Mouse (Mus musculus): ENCODE results near the gene Frs3.

Gene Frs3

DNA sequence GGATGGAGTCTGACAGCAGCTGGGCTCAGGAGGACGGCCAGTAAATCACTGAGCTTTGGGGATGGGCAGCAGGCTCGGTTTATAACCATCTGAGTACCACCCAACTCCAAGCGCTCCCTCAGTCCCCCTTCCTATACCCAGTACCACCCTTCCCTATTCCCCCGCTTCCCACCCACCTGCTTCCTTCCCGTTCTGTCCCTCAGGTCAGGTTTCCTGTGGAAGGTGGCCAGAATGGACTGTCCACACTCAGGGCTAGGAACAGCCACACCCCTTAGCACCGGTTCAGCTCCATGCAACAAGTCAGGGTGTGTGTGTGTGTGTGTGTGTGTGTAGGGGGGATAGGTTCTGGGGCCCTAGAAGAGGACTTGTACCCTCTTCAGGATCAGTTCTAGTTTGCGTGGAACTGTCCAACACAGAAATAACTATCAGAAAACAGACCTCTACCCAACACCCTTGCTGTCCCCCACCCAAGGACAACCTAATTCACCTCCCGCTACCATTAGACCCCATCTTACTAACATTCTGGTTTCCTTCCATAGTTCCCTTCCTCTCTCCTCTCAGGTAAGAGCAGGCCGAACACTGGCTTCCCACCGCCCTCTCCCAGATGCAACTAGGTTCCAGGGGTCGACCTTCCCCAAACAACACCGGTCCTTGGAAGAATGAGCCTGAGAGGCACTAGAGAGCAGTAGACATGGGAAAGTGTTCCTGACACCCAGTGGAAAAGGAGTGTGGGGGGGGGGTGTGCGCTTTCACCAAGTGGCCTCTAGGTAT lies 5.0 kb downstream of the Frs3 start:
- peak; percentile 55 for DNase-seq

DNA sequence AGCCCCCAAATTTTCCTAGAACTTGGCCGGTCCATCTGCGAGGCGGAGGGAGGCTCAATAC lies 5.4 kb downstream of the Frs3 start, which contains the start of gene Gm21981:
Gene Gm21981, minus strand, starts transcription at position 14 of the 61 bp plus-strand sequence.
- no peak for DNase-seq

DNA sequence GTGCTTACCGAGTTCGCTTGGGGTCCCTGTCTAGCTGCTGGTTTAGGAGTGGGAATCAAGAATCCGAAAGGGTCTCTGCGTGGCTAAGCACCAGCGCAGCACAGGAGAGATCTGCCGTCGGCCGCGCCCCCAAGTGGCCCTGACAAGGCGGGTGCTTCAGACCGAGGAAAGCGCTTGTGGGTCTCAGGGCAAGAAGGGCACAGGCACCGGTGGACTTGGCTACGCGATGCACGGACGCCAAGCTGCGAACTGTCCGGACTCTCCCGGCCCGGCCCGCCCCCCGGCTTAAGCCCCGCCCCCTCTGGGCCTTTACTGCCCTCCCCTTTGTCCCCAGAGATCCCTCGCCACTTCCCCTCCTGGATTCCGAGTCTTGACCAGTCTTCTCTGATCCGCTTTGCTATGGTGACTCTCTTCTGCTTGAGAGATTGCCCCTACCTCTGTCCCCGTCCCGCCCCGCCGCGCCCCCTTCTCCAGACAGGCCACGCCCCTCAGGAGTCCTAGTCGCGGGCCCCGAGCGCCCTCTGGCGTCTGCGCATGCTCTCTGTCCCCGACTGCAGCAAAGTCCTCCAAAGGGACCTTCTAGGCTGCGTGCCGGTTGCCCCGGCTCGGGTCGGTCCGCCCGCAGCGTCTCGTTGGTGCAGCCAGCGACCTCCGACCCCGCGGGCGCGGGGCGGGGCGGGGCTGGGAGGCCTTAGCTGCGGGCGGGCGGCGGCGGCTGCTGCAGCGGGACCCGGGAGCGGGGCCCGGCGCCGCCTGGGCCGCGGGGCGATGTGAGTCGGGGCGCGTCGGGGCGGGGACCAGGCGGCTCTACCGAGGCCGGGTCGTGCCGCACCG lies 5.9 kb downstream of the Frs3 start, which contains the start of gene Prickle4:
Gene Prickle4, minus strand, starts transcription at position 234 of the 834 bp plus-strand sequence.
- peak; percentile 99 for DNase-seq

DNA sequence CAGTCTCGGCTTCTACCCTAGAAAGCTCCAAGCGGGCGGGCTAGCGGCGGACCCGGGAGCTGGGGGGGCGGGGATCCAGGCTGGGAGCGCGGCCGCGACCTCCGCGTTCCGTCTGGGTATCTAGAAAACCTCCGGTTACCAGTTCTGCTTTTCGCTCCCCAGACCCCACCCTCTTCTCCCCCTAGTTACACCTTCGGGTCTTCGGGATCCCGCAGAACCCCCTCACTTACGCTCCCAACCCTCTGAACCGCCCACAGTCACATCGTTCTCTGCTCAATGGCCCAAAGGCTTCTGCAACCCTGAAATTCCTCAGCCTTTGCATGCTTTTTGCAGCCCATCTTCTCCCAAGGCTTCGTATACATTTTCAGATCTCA lies 6.5 kb downstream of the Frs3 start:
- no peak for DNase-seq

DNA sequence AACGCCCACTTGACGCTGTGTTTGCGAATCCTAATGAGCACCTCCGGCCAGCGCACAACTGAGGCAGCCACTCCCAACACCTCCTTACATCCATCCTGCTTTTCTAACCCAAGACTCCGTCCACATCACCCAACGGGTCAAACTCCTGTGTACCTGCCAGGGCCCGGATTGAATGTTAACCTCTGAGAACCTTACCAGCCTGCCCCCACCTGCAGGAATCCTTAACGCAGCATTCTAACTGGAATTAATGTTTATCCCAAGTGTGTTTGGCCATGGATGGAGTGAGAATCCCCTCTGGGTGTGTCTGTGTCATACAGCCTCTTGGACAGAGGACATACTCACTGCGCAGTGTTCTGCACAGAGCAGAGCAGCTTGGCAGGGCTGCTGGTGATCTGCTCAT lies 9.3 kb downstream of the Frs3 start:
- DNase-seq = peak; percentile 58

DNA sequence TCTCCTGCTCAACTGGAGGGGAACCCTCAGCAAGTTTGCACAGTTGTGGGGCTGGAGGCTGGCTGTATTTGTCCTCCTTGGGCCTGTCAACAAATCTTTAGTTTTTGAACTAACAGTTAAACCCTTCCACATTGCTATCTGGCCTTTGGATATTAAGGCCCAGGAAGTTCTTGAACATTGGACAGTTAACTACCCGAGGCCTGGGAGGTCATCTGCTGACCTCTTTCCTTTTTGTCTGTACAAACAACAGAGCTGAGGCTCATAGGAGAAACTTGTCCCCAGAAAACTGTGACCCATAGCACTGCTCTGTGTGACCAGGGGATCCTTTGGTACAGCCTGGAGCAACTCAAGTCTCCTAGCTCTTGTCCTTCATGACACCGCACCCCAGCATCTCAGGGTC lies 10.2 kb downstream of the Frs3 start:
- no peak for DNase-seq

DNA sequence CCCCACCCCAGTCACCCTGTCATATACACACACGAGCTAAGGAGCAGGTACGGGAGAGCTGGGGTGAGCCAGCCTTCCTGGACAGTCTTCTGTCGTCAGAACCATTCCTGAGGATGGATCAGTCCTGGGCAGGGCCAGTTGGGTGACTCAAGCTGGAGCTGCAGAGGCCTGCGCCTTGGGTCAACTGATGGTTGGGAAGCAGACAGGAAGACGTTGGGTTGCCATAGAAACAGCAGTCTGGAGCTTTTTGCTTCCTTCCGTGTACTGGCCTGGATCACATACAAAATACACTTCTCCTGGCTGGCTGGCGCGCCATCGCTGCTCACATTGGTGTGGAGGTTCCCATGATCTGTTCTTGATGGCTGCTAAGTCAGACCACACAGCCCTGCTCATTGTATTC lies 13.0 kb downstream of the Frs3 start:
- no peak for DNase-seq

DNA sequence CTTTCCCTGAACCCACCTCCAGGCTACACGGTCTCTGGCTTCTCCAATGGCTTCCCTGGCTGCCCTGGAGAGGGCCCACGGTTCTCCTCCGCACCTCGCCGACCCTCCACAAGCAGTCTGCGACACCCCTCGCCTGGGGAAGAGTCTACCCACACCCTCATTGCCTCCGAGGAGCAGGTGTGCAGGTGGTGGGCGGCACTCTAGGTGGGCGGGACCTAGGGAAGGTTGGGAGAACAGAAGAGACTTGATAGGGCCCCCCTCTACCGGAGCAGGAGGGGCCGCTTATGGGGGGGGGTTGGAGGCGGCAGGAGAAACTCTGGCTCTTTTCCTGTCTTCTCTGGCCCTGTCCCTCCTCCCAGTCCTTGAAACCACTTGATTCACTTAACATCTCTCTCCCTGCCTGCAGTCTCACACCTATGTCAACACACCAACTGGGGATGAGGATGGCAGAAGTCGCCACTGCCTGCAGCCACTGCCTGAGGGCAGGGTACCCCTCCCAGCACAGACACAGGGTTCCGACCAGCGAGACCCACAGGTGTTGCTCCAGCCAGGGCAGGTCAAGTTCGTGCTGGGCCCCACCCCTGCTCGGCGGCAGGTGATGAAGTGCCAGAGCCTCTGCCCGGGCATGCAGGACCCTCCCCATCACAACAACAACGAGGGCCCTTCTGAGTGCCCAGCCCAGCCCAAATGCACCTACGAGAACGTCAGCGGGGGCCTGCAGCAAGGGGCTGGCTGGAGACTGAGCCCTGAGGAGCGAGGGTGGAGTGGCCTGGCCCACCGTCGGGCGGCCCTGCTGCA lies 13.9 kb downstream of the Frs3 start:
- no peak for DNase-seq

DNA sequence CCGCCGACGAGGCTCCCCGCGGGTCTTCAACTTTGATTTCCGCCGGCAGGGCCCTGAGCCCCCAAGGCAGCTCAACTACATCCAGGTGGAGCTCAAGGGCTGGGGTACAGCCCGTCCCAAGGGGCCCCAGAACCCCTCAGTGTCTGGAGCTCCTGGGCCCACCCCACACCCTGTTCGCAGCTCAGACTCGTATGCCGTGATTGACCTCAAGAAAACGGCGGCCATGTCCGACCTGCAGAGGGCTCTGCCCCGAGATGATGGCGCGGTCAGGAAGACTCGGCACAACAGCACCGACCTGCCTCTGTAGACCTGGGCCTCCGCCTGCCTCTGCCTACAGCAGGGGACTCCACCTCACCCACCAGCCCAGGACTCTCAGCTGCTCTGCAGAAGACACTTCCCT lies 14.7 kb downstream of the Frs3 start:
- DNase-seq = no peak

DNA sequence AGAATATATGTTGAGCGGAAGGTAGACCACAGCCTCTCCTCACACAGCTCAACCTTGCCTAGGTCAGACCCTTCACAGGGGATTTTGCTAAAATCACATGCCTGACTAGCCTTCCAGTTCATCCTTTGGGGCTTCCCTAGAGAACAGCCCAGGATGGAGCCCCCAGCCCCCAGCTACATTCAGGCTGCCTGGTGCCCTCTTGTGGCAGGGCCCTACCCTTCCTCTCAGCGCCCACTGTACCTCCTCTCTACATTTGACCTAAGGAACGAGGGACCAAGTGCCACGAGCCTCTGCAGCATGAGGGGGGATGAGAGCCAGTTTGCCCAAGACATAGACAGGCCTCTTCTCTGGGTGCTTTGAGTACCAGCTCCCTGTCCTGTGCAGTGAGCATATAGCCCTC lies 15.9 kb downstream of the Frs3 start:
- DNase-seq = no peak

DNA sequence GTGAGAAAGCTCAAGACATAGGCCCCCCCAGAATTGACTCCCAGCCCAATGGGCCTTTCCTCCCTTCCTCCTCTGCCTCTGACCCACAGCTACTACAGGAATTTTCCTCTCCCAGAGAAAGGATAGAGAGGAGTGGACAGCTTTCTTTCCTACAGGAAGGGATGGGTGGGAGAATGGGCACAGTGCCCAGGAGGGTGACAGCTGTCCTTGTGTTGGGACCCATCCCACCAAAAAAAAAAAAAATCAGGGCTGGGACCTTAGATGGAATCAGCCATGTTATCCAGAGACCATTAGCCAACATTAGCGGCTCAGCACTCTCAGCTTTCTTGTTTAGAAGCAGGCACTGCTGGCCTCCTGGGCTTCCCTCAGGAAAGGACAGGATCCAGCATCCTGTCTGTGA lies 17.4 kb downstream of the Frs3 start:
- DNase-seq = peak; percentile 73

DNA sequence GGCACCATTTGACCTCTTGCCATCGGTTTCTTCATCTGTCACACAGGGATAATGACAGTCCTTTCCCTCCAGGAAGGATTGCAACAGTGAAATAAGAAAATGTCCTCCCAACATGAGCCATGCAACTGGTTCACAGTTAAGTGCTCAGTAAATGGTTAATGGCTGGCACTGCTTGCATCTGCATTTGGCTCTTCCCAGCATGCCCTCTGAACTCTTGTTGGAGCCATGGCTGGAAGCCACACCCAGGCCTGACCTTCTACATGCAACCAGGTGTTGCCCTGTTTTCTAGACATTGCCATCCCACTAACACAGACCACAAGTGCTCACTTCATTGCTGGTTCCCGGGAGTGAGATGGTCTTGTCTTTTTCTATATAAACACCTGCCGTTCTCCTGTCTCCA lies 19.1 kb downstream of the Frs3 start:
- DNase-seq = no peak

DNA sequence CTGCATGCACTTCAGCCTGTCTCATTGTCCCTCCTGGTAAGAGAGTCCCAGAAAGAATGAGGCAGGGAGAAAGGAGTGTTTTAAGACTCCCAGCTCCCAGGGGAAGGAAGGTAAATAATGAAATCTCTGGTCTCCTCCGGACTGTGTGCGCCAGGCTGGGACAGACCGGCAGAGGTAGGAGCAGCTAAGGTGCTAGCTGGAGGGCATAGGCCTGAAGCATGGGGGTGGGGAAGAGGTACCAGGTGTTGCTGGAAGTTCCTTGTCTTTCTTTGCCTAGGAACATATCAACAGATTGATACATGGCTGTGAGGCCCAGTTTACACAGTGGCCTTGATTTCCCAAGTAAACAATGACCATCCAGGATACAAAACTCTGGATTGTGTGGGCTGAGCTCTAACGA lies 20.1 kb downstream of the Frs3 start:
- DNase-seq = no peak

DNA sequence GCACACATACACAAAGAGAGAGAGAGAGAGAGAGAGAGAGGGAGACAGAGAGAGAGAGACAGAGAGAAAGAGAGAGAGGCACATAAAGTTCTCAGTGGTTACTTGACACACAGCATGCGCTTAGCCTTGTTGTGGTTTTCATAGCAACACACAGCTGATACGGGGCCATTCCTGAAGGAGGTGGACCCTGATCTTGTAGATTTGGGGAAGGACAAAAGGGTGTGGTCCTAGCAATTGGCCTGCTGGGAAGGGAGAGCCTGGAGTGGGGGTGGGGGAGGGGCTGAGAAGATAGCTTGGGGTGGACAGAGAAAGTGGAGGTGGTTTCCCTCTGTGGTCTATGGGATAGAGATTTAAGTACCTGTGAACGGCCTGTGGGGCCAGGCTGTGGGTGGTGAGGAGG lies 21.2 kb downstream of the Frs3 start:
- DNase-seq = no peak

DNA sequence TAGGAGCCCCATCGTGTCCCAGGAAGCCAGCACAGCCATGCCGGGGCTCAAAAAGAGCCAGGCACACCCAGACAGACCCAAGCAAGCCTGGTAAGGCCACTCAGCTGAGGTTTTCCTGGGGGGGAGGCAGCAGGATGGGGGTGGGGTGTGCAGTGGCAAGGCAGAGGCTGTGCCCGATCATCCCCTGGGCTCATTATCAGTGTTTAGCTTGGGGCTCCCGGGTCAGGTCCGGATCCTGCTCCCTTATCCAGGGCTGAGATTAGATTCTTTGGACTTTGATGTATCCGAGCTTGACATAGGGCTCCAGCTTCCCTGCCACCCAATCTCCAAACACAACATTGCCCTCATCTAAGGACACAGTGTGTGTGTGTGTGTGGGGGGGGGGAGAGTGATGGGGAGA lies 23.1 kb downstream of the Frs3 start:
- no peak for DNase-seq

DNA sequence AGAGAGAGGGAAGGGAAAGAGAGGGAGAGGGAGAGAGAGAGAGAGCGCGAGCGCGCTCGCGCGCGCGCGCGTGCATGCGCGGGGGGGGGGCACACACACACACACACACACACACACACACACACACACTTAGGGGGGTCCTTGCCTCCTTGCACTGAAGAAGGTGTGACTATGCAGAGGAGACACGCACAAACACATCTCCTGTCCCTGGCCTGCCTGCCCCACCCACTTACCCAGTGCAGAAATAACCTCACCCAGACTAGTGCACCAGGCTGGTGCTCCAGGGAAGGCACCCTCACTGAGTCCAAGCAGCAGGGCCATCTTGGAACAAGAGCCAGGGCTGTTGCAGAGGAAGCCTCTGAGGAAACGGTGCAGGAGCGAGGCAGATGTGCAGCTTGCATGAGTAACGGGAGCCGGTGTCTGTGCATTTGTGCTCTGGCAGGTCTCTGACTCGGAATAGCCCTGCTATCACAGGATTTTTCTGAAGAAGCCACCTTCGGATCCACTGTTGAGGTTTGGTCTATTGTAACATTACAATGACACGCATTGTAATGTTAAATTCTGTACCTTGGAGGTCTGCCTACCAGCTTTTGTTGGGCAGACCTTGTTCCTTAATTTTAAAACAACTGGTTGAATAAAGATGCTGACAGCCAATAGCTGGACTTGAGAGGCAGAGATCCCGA lies 24.2 kb downstream of the Frs3 start:
- no peak for DNase-seq

DNA sequence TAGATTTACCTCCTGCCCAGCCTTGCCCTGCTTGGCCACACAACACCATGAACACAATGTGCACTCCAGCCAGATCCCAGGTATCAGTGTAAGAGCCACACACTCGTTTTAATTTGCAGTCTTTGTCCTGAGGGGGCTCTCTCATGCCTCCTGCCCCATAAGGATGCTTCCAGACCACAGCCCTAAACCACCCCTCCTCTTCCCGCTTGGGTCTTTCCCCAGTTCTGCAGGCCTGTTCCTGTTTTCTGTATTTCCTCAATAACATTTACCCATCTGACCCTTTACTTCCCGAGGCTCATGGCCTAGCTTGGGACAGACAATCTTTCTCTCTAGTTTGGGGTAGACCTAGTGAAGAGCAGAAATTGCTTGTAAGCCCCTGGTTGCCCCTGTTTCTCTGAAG lies 26.2 kb downstream of the Frs3 start:
- no peak for DNase-seq

DNA sequence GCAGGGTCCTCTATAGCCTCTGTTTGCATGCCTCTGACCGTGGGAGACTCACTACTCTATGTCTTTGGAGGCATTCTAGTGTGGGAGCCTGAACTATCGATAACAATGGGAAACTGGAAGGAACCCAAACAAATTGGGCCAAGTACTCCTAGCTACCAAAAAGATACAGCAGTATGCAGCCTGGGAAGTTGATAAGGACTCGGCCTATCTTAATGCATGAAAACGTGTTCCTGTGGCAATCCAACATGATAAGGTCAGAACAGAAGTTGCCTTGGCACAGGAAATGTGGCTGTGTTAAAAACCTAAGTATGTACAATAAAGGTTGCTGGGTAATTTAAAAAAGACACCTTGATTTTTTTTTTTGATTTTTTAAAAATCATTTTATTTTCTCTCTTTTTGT lies 32.4 kb downstream of the Frs3 start:
- no peak for DNase-seq

DNA sequence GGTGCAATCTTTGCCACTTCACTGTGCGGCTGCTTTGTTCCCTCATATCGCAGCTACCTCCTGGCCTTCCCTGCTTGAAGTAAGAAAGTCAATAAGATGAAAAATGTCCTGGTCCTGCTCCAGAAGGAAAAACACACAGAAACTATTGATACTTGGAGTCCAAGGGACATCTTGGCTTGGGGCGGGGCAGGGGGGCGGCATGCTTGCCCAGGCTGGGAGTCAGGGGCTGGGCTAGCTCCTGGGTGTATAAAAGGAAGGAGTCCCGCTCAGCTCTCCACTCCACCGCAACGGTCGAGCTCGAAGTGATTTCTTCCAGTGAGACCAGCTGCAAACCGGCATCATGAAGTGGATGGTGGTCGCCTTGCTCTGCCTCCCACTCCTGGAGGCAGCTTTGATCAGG lies 37.7 kb downstream of the Frs3 start, which contains the start of gene Pgc:
Gene Pgc, plus strand, starts transcription at position 277 of the 400 bp plus-strand sequence.
- DNase-seq = no peak

DNA sequence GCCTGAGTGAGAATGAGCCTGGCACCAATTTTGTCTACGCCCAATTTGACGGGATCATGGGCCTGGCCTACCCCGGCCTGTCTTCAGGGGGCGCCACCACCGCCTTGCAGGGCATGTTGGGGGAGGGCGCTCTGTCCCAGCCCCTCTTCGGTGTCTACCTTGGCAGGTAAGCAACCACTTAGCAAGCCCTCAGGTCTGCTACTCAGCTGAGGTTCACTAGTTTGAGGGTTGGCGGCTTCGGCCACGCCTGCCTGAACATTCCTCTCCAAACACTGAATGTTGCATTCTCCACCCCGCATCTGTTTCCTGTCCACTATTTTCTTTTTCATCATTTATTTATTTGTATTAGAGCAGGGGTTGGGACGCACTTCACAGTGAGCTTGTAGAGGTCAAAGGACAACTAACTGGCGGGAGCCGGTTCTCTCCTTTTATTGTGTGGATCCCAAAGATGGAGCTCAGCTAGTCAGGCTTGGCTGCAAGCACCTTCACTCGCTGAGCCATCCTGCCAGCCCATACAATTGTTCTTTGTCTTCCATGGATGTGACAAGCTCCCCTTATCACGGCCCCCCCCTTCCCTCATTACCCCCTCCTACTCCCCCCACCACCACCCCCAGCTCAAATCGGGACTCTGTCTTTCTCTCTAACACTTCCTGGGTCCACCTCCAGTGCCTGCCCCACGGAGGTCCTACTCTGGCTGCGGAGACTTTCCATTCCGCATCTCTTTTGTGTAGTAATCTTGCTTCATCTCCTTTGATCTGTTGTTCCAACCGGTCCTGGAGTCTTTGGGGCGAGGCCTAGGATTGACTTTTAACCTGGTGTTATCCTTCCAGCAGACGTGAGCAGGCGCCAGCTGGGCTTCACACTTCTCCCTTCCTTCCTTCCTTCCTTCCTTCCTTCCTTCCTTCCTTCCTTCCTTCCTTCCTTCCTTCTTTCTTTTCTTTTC lies 42.1 kb downstream of the Frs3 start:
- peak; percentile 27 for DNase-seq

DNA sequence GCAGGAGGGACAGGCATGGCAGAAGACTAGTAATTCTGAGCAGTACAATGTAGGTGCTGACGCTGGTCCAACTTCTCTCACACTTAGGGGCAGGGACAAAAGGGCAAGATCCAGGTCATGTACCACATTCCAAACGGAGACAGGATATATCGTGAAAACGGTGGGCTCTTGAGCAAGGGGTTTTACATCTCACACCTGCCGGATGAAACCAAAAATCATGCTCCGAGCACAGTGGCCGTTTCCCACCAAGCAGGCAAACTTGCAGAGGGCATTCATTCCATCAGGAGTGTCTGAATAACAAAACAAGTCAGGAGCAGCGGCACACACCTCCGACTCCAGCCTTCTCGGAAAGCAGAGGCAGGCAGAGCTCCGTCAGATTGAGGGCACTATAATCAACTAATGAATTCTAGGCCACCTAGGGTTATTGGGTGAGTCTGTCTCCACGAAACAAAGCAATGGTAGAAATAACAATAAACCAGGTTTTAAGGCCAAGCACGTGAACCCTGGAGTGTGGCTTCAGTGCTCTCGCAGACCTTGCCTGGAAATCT lies 46.8 kb downstream of the Frs3 start:
- no peak for DNase-seq

DNA sequence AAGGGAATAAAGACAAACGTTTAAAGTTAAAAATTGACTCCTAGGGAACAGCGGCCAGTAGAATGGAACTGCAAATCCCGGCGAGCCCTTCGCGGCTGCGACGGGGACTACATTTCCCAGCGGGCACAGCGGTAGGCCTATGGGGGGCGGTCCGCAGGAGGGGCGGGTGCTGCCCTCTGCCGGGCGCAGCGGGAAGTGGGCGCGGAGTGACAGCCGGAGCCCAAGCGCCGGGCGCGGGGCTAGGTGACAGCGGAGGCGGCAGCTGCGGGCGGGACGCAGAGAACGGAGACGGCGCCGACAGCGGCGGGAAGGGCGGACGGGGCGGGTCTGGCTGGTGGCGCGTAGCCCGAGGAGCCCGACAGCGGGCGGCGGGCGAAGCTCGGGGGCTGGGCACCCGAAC lies 48.0 kb downstream of the Frs3 start, which contains the start of gene Tfeb:
Gene Tfeb, plus strand, starts transcription at position 175 of the 400 bp plus-strand sequence.
- DNase-seq = peak; percentile 99

Data from kidney, postnatal 10 days (tissue).